ENCODE assay signal across 1 mouse cellular context in the genomic region with DNA sequence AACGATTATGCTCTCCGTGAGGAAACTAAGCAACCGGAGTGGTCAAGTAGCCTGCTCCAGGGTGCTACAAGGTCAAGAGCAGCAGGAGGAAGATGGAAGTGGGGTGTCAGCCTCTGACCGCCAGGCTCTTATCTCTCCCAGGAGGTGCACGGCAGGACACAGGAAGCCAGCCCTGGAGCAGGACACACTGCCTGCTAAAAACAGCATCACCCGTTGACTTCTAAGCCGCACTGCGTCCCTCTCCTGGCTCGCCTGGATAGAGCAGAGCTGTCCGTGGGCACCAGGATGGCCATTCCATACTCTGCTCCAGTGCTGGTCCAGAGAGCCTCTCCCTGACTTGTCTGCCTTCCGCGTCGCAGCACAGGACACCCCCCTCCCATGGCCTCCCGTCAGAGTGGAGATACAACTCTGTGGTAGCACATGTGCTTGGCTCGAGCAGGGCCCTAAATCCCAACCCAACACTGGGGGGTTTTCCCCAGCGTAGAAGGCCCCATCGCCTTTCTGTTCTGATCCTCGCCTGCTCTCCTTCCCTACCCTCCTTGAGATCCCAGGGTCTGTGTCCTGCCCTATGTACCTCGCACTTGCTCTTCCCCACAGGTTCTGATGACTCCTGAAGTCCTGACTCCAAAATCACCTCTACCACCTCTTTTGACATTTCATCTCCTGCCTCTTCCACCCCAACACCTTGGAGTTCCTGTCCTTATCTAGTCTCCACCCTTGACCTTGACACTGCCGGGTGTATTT.
TF ChIP-seq lines count a peak whose summit lies in the region.

No protein-coding gene starts in this region.

TF ChIP-seq in MEL, 35 proteins besides CTCF, POLR2A, EP300 and RAD21:
- TF ChIP-seq UBTF (IDR thresholded peaks at IDR 0.05; ENCODE audit: borderline replicate concordance, insufficient read depth, low read depth, low read length) (no peak), TAL1 (IDR thresholded peaks at IDR 0.05; ENCODE audit: low read length) (peak; percentile 68)
